Mouse (Mus musculus) lung, postnatal 0 days (tissue): ENCODE results near the gene Mapkapk3.

Experiments used
- CTCF ChIP-seq: IDR thresholded peaks from 2 replicates; pipeline ENCODE4 v1.5.1; 2016; ENCODE audit warnings: antibody characterized with exemption, mild to moderate bottlenecking
- EP300 ChIP-seq: IDR thresholded peaks from 2 replicates; pipeline ENCODE4 v1.6.1; 2016; ENCODE audit warnings: antibody characterized with exemption, mild to moderate bottlenecking, control low read depth

DNA sequence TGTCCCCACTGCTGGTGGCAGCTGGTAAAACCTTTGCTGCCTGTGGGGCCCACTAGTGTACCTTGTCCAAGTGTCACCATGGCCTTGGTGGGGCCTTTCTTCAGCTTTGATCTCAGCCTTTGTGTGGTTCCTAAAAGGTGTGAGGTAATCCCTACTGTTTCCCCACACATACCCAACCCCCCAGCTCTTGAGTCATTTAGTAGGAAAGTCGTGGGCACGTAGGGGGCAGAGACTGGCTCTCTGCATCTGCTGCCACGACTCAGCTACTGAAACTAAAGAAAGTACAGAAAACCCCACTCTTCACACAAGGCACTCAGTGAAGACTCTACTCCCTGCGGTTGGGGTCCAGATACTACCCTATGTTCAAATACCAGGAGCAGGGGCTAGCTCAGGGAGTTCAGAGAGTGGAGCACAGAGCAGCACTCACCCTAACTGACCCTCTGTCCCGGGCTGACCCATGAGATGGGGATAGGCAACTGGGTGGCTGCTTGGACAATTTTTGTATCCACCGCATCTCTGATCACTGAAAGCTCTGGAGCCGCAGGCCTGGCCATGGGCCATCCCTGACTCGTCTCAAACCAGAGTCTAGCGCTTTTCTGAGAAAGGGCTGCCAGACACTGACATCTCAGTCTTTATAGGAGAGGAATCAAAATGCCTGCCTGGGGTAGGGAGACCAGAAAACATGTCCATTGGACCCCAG is 13.6 kb upstream of the Mapkapk3 start:
- TF ChIP-seq CTCF: no peak
- TF ChIP-seq EP300: no peak
